Mouse (Mus musculus) testis, adult 2 months (tissue): Measurements from ENCODE around the gene Tmem116. TPM values are rescaled to one million over a fixed set of nuclear protein-coding genes. Genes with fewer than 3 reads are reported as not detected.

Experiments
- H3K27ac ChIP-seq: fragments of 200-500 bp; 2 replicates; pipeline ENCODE4 v1.5.1; 2012; ENCODE audit warnings: low read depth, low read length; ENCODE audit not compliant: control insufficient read depth, insufficient read depth
- H3K27me3 ChIP-seq: fragments of 200-500 bp; 2 replicates; pipeline ENCODE4 v1.6.1; 2012; ENCODE audit warnings: mild to moderate bottlenecking, low read length, moderate library complexity; ENCODE audit not compliant: control insufficient read depth, insufficient read depth
- H3K36me3 ChIP-seq: fragments of 200-500 bp; 2 replicates; pipeline ENCODE4 v1.6.1; 2012; ENCODE audit warnings: mild to moderate bottlenecking, low read length; ENCODE audit not compliant: control insufficient read depth, insufficient read depth
- H3K4me1 ChIP-seq: fragments of 200-500 bp; 2 replicates; pipeline ENCODE4 v1.6.1; 2012; ENCODE audit warnings: low read length; ENCODE audit not compliant: control insufficient read depth, insufficient read depth
- H3K4me3 ChIP-seq: fragments of 200-500 bp; 2 replicates; pipeline ENCODE4 v1.5.1; 2012; ENCODE audit warnings: low read depth, mild to moderate bottlenecking, low read length, moderate library complexity, mixed read lengths; ENCODE audit not compliant: control insufficient read depth
- CTCF ChIP-seq: fragments of 200-500 bp; IDR thresholded peaks from 2 replicates; pipeline ENCODE4 v1.5.1; 2012; ENCODE audit warnings: low read depth, mild to moderate bottlenecking, inconsistent platforms, low read length, moderate library complexity; ENCODE audit not compliant: control insufficient read depth, insufficient read depth, insufficient replicate concordance
- POLR2A ChIP-seq: fragments of 200-500 bp; IDR thresholded peaks from 2 replicates; pipeline ENCODE4 v1.6.1; 2012; ENCODE audit warnings: low read depth, mild to moderate bottlenecking, inconsistent platforms, low read length, moderate library complexity; ENCODE audit not compliant: control insufficient read depth
- polyA plus RNA-seq: library from polyadenylated mRNA; depleted of rRNA; stranded (reverse); fragments of >200 nt; gene quantifications from 2 replicates; pipeline ENCODE4 v1.2.3, GENCODE M21; 2012; rRNA removed

Gene Tmem116
- 60.5 and 63.9 TPM in 2 replicates for polyA plus RNA-seq

DNA sequence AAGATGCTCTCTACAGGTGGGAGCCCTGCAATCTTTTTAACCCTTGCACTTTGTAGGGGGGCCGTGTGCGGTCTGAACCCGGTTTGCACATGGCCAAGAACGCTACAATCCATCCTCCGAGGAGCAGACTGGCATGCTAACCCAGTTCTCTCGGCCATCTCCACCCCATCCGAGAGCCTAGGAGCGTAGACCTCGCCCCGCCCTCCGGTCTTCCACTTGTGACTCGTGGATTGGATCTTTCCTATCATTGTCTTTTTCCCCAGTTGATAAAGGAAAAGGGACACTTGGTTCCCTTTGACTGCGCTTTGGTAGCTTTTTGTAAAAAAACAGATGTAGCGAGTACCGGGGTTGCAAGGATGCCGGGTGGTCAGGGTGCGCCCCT, at the start of gene Tmem116:
Tmem116 (plus strand) TSS at position 250 of the 382 bp plus-strand sequence.
- no peaks in the 10 kb centered on the region for H3K27me3 ChIP-seq

GRCm38 (mm10) chr5:121407856-121408255, 43.8 kb upstream of the Tmem116 start:
- no peaks in the 10 kb centered on the region for H3K4me1 ChIP-seq
- no peak overlapping the region for H3K4me3 ChIP-seq
- H3K27me3 ChIP-seq, result no peaks in the 10 kb centered on the region
- H3K36me3 ChIP-seq, result peaks cover 3% of the 10 kb centered on the region
- no peak for TF ChIP-seq CTCF
- TF ChIP-seq POLR2A, result no peak
- no peak overlapping the region for H3K27ac ChIP-seq

More for the DNA sequence above, at the start of gene Tmem116:
- Histone ChIP-seq H3K4me3 (peak within 1 kb of the TSS; percentile 95), H3K27ac (peak within 1 kb of the TSS; percentile 97), H3K4me1 (peaks cover 9% of the 10 kb centered on the region), H3K36me3 (no peaks in the 10 kb centered on the region)
- TF ChIP-seq CTCF (no peak), POLR2A (no peak; the same call in 1 of the 2 replicates)

DNA sequence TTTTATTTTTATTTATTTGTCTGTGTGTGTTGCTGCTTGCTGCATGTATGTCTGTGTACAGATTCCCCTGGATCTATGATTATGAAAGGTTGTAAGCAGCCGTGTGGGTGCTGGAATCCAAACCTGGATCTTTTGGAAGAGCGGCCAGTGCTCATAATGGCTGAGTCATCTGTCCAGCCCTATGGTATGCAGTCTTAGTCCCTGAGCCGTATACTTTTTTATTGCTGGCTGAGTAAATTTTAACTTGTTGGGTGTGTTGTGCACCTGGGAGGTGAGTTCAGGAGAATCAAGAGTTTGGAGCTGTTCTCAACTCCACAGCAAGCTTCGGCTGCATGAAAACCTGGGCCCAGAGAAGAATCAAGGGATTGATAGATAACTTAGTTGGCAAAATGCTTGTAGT, 40.7 kb upstream of the Tmem116 start:
- TF ChIP-seq POLR2A (no peak), CTCF (no peak)

GRCm38 (mm10) chr5:121420721-121421120, 31.0 kb upstream of the Tmem116 start:
- peaks cover 9% of the 10 kb centered on the region for H3K36me3 ChIP-seq
- TF ChIP-seq POLR2A (no peak), CTCF (no peak)

More for the DNA sequence above, 40.7 kb upstream of the Tmem116 start:
- Histone ChIP-seq H3K36me3 (peaks cover 4% of the 10 kb centered on the region), H3K27ac (no peak overlapping the region), H3K27me3 (no peaks in the 10 kb centered on the region), H3K4me3 (no peak overlapping the region), H3K4me1 (no peaks in the 10 kb centered on the region)

DNA sequence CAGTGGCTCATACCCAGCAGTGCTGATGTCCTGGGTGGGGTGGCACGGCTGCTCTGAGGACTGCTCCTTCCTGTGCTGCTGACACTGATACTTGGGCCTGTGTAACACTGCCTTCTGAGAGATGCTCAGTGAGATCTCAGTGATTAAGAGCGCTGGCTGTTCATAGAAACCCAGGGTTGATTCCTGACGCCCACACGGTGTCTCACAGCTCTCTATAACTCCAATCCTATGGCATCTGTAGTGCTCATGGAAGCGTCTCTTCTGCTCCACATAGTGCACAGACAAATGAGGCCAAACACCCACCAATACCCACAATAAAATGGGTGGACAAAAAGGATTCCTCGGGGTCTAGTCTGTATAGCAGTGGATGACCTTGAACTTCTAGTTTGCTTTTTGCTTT, 28.9 kb upstream of the Tmem116 start:
- peaks cover 6% of the 10 kb centered on the region for H3K36me3 ChIP-seq
- no peak overlapping the region for H3K27ac ChIP-seq
- TF ChIP-seq CTCF (no peak), POLR2A (no peak)
- no peak overlapping the region for H3K4me3 ChIP-seq
- H3K4me1 ChIP-seq, result no peaks in the 10 kb centered on the region
- no peaks in the 10 kb centered on the region for H3K27me3 ChIP-seq

More at GRCm38 (mm10) chr5:121420721-121421120, 31.0 kb upstream of the Tmem116 start:
- H3K27ac ChIP-seq, result no peak overlapping the region
- no peaks in the 10 kb centered on the region for H3K27me3 ChIP-seq
- H3K4me1 ChIP-seq, result no peaks in the 10 kb centered on the region
- no peak overlapping the region for H3K4me3 ChIP-seq

DNA sequence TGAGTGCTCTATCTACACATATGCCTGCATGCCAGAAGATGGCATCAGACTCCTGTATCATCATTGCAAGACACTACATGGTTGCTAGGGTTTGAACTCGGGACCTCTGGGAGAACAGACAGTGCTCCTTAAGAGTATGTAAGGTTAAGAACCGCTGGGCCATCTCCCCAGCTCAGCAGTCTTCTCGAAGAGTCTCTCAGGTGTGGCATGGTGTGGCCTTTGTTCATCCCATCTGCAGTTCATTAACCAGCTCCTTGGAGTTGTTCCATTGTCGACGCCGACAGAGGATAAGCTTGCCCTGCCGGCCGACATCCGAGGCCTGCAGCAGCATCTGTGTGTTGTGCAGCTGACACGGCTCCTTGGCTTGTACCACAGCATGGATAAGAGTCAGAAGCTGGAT, 28.4 kb upstream of the Tmem116 start:
- Histone ChIP-seq H3K27ac (no peak overlapping the region), H3K27me3 (no peaks in the 10 kb centered on the region), H3K4me1 (no peaks in the 10 kb centered on the region), H3K36me3 (peaks cover 7% of the 10 kb centered on the region), H3K4me3 (no peak overlapping the region)
- TF ChIP-seq CTCF (no peak), POLR2A (no peak)

DNA sequence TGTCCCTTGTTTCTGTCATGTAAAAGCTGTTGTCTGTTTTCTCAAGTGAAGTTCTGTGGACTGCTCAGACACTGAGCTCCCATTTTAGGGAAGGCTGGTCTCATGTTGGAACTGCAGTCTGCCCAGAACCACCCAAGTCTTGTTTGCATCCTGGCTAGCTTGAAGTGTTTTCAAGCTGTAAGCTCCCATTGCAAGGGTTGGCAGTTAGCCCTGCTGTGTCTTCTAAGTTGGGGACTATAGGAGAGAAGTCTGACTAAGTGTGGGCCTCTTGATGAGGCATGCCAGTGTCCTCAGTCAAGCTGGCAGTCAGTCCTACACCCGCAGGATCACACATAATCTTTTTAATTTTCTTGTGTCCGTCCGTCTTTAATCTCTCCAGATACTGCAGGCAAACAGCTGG, 22.7 kb upstream of the Tmem116 start:
- H3K36me3 ChIP-seq, result peaks cover 7% of the 10 kb centered on the region
- no peak overlapping the region for H3K27ac ChIP-seq
- no peaks in the 10 kb centered on the region for H3K27me3 ChIP-seq
- TF ChIP-seq CTCF, result no peak
- TF ChIP-seq POLR2A, result no peak
- H3K4me1 ChIP-seq, result no peaks in the 10 kb centered on the region
- H3K4me3 ChIP-seq, result no peak overlapping the region

- peaks cover 9% of the 10 kb centered on the region for H3K36me3 ChIP-seq
- H3K27me3 ChIP-seq, result no peaks in the 10 kb centered on the region
- H3K4me1 ChIP-seq, result no peaks in the 10 kb centered on the region
- H3K27ac ChIP-seq, result no peak overlapping the region
- TF ChIP-seq CTCF (no peak), POLR2A (no peak)
- H3K4me3 ChIP-seq, result no peak overlapping the region
Observed at GRCm38 (mm10) chr5:121438131-121438530, 13.6 kb upstream of the Tmem116 start.
